Mouse (Mus musculus): Measurements from ENCODE around the gene Rasd1.

DNA sequence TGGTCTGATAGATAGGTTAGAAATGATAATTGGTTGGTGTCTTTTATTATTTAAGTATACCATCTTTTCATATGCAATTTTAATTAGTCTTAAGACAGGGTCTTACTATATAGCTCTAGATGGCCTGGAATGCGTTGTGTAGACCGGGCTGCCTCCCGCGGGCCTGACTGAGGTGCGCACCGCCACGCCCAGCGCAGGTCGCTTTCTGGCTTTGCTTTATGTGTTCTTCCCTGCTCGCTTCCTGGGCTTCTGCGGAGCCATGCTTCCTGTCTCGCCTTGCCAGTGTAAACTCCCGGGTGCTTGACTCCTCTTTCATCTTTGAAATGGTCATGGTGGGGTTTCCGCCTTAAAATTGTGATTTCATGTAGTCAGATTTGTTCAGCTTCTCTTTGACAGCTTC, 11.9 kb downstream of the Rasd1 start:
- TF ChIP-seq CTCF (IDR thresholded peaks at IDR 0.05; ENCODE audit: extremely low read depth, insufficient read depth, low read length) (no peak), POLR2A (IDR thresholded peaks at IDR 0.05; ENCODE audit: extremely low read depth, insufficient read depth, low read length) (no peak)

Measured in cortical plate, adult 2 months (tissue).